In genomic region chr6:135144516-135144915, GRCm38 (mm10) we compare ENCODE assay signal across 9 mouse cellular contexts. TPM values are rescaled to one million over a fixed set of nuclear protein-coding genes. Genes with fewer than 3 reads are reported as not detected.
DNase-seq lines count a peak whose midpoint lies in the region; ATAC-seq and TF ChIP-seq lines count a peak whose summit lies in the region.
"Had no signal": no experiment of that assay in that cellular context is flagged by ENCODE, and none has a peak within 500 bp of the region (broad histone marks: within the 10 kb centered on the region; RNA-seq: fewer than 3 reads in every experiment).

No protein-coding gene starts in this region.

- no peak overlapping the region for H3K4me2 ChIP-seq in forebrain, embryonic 11.5 days (ENCODE audit: low read depth, low read length, severe bottlenecking)
- H3K4me2 ChIP-seq in forebrain, embryonic 12.5 days, result no peak overlapping the region
- no peak overlapping the region for H3K4me2 ChIP-seq in liver, postnatal 0 days (ENCODE audit: low read depth, low read length)
- H3K4me2 ChIP-seq in liver, embryonic 12.5 days, result no peak overlapping the region
- H3K4me2 ChIP-seq in hindbrain, embryonic 15.5 days, result no peak overlapping the region
- H3K4me2 ChIP-seq in intestine, embryonic 15.5 days (replicated peaks), result no peak overlapping the region
- H3K4me2 ChIP-seq: limb, embryonic 15.5 days had no signal

- H3K27ac ChIP-seq in forebrain, embryonic 11.5 days (ENCODE audit: low read depth, low read length), result no peak overlapping the region
- no peak overlapping the region for H3K27ac ChIP-seq in forebrain, embryonic 12.5 days
- H3K27ac ChIP-seq in liver, postnatal 0 days (ENCODE audit: low read depth), result no peak overlapping the region
- H3K27ac ChIP-seq in liver, embryonic 12.5 days, result no peak overlapping the region
- H3K27ac ChIP-seq in hindbrain, embryonic 15.5 days (replicated peaks), result no peak overlapping the region
- no peak overlapping the region for H3K27ac ChIP-seq in intestine, embryonic 15.5 days
- H3K27ac ChIP-seq: limb, embryonic 15.5 days had no signal

- no peak overlapping the region for H3K9ac ChIP-seq in forebrain, embryonic 11.5 days (ENCODE audit: low read length)
- H3K9ac ChIP-seq in forebrain, embryonic 12.5 days, result no peak overlapping the region
- no peak overlapping the region for H3K9ac ChIP-seq in liver, postnatal 0 days (replicated peaks)
- no peak overlapping the region for H3K9ac ChIP-seq in liver, embryonic 12.5 days
- H3K9ac ChIP-seq in hindbrain, embryonic 15.5 days, result no peak overlapping the region
- H3K9ac ChIP-seq in intestine, embryonic 15.5 days, result no peak overlapping the region
- H3K9ac ChIP-seq: limb, embryonic 15.5 days had no signal

- 8% methylated on average over 3 of the region's 3 CpGs for WGBS in forebrain, embryonic 11.5 days
- WGBS in forebrain, embryonic 12.5 days, result 6% methylated on average over 3 of the region's 3 CpGs
- 4% methylated on average over 3 of the region's 3 CpGs for whole genome bisulfite sequencing in liver, postnatal 0 days (ENCODE audit: insufficient replicate concordance)
- WGBS in liver, embryonic 12.5 days (ENCODE audit: insufficient replicate concordance), result 9% methylated on average over 3 of the region's 3 CpGs
- WGBS in hindbrain, embryonic 15.5 days, result 4% methylated on average over 3 of the region's 3 CpGs
- 7% methylated on average over 3 of the region's 3 CpGs for WGBS in intestine, embryonic 15.5 days

- no peak overlapping the region for H3K4me3 ChIP-seq in forebrain, embryonic 11.5 days (ENCODE audit: low read depth, low read length)
- H3K4me3 ChIP-seq in forebrain, embryonic 12.5 days (replicated peaks), result no peak overlapping the region
- no peak overlapping the region for H3K4me3 ChIP-seq in liver, postnatal 0 days (ENCODE audit: low read depth, low read length)
- H3K4me3 ChIP-seq in liver, embryonic 12.5 days, result no peak overlapping the region
- no peak overlapping the region for H3K4me3 ChIP-seq in hindbrain, embryonic 15.5 days
- no peak overlapping the region for H3K4me3 ChIP-seq in intestine, embryonic 15.5 days (replicated peaks)
- H3K4me3 ChIP-seq: limb, embryonic 15.5 days had no signal

- peak; percentile 80 for TF ChIP-seq CTCF in liver, postnatal 0 days (IDR thresholded peaks at IDR 0.05; ENCODE audit: low read depth)

- TF ChIP-seq EP300 in liver, postnatal 0 days (IDR thresholded peaks at IDR 0.05; ENCODE audit: low read depth), result no peak

- 0 out of 2 replicates have a peak, but pooled peaks have one; percentile 28 for ATAC-seq in forebrain, embryonic 11.5 days (replicated peaks; ENCODE audit: low FRiP score)
- no peak for ATAC-seq in forebrain, embryonic 12.5 days (ENCODE audit: low FRiP score)
- ATAC-seq in liver, postnatal 0 days, result no peak
- ATAC-seq in liver, embryonic 12.5 days, result no peak
- ATAC-seq in hindbrain, embryonic 15.5 days (ENCODE audit: low FRiP score, low read depth), result peak; percentile 45; the same call in 1 of the 2 replicates
- no peak for ATAC-seq in intestine, embryonic 15.5 days

- H3K4me1 ChIP-seq in forebrain, embryonic 11.5 days (replicated peaks; ENCODE audit: control insufficient read depth, insufficient read depth, low read length), result no peaks in the 10 kb centered on the region
- no peaks in the 10 kb centered on the region for H3K4me1 ChIP-seq in forebrain, embryonic 12.5 days
- no peaks in the 10 kb centered on the region for H3K4me1 ChIP-seq in liver, postnatal 0 days (ENCODE audit: insufficient read depth)
- H3K4me1 ChIP-seq in liver, embryonic 12.5 days, result peaks cover 7% of the 10 kb centered on the region; the same call in 1 of the 2 replicates
- 0 out of 2 replicates have a peak, but pooled peaks cover 3% of the 10 kb centered on the region for H3K4me1 ChIP-seq in hindbrain, embryonic 15.5 days (replicated peaks)
- H3K4me1 ChIP-seq in intestine, embryonic 15.5 days (replicated peaks), result no peaks in the 10 kb centered on the region

- no peaks in the 10 kb centered on the region for H3K36me3 ChIP-seq in forebrain, embryonic 11.5 days (ENCODE audit: control insufficient read depth, insufficient read depth, low read length)
- H3K36me3 ChIP-seq in forebrain, embryonic 12.5 days (replicated peaks), result no peaks in the 10 kb centered on the region
- peaks cover 62% of the 10 kb centered on the region for H3K36me3 ChIP-seq in liver, postnatal 0 days (replicated peaks; ENCODE audit: insufficient read depth, low read length)
- H3K36me3 ChIP-seq in liver, embryonic 12.5 days, result peaks cover 100% of the 10 kb centered on the region
- no peaks in the 10 kb centered on the region for H3K36me3 ChIP-seq in hindbrain, embryonic 15.5 days
- H3K36me3 ChIP-seq in intestine, embryonic 15.5 days, result no peaks in the 10 kb centered on the region
- H3K36me3 ChIP-seq: limb, embryonic 15.5 days had no signal

- H3K27me3 ChIP-seq in forebrain, embryonic 11.5 days (ENCODE audit: control insufficient read depth, insufficient read depth, low read length), result no peaks in the 10 kb centered on the region
- H3K27me3 ChIP-seq in forebrain, embryonic 12.5 days, result no peaks in the 10 kb centered on the region
- H3K27me3 ChIP-seq in liver, postnatal 0 days (ENCODE audit: insufficient read depth, low read length), result no peaks in the 10 kb centered on the region
- H3K27me3 ChIP-seq in liver, embryonic 12.5 days (replicated peaks), result no peaks in the 10 kb centered on the region
- H3K27me3 ChIP-seq in hindbrain, embryonic 15.5 days, result 0 out of 2 replicates have a peak, but pooled peaks cover 2% of the 10 kb centered on the region
- no peaks in the 10 kb centered on the region for H3K27me3 ChIP-seq in intestine, embryonic 15.5 days (replicated peaks)
- H3K27me3 ChIP-seq: limb, embryonic 15.5 days had no signal

- no peak for DNase-seq in forebrain, embryonic 11.5 days (ENCODE audit: low spot score)
- no peak for DNase-seq in liver, postnatal 0 days
- peak; percentile 17 to 43 for DNase-seq in adrenal gland, postnatal 36 days
- DNase-seq in naive thymus-derived CD4-positive, alpha-beta T cell, adult 2 months (ENCODE audit: low read depth), result peak; percentile 39

- no peaks in the 10 kb centered on the region for H3K9me3 ChIP-seq in forebrain, embryonic 11.5 days (ENCODE audit: control insufficient read depth, low read length)
- H3K9me3 ChIP-seq in forebrain, embryonic 12.5 days, result no peaks in the 10 kb centered on the region
- no peaks in the 10 kb centered on the region for H3K9me3 ChIP-seq in liver, postnatal 0 days (ENCODE audit: low read length)
- no peaks in the 10 kb centered on the region for H3K9me3 ChIP-seq in liver, embryonic 12.5 days (replicated peaks)
- no peaks in the 10 kb centered on the region for H3K9me3 ChIP-seq in hindbrain, embryonic 15.5 days
- H3K9me3 ChIP-seq in intestine, embryonic 15.5 days, result no peaks in the 10 kb centered on the region
- H3K9me3 ChIP-seq: limb, embryonic 15.5 days had no signal

RNA-seq across cellular contexts. Expression of gene Gprc5d, which starts 26.4 kb away (rescaled TPM):
- polyA plus RNA-seq in forebrain, embryonic 11.5 days (2014; fragmentation: Nextera tagmentation; extraction: Ambion mirVana), result not detected in 2 replicates
- not detected in 2 replicates for polyA plus RNA-seq in forebrain, embryonic 12.5 days (2016; fragmentation: Nextera tagmentation; extraction: Ambion mirVana)
- 0.11 and 0.13 TPM in 2 replicates for polyA plus RNA-seq in liver, postnatal 0 days (2015; fragmentation: Nextera tagmentation; extraction: Ambion mirVana)
- 0.10 TPM in 1 of 2 replicates, not detected in the other for polyA plus RNA-seq in liver, embryonic 12.5 days (2016; fragmentation: Nextera tagmentation; extraction: Ambion mirVana)
- not detected for total RNA-seq in adrenal gland, postnatal 36 days (2021)
- polyA plus RNA-seq in hindbrain, embryonic 15.5 days (2015; fragmentation: Nextera tagmentation; extraction: Ambion mirVana), result not detected in 2 replicates
- polyA plus RNA-seq in intestine, embryonic 15.5 days (2015; fragmentation: Nextera tagmentation; extraction: Ambion mirVana), result not detected in 2 replicates
- polyA plus RNA-seq: limb, embryonic 15.5 days had no signal

RNA-seq across cellular contexts. Expression of gene Fam234b, which starts 53.3 kb away (rescaled TPM):
- 34.2 and 37.7 TPM in 2 replicates for polyA plus RNA-seq in forebrain, embryonic 11.5 days (2014; fragmentation: Nextera tagmentation; extraction: Ambion mirVana)
- polyA plus RNA-seq in forebrain, embryonic 12.5 days (2016; fragmentation: Nextera tagmentation; extraction: Ambion mirVana), result 48.8 and 52.2 TPM in 2 replicates
- polyA plus RNA-seq in liver, postnatal 0 days (2015; fragmentation: Nextera tagmentation; extraction: Ambion mirVana), result 15.4 and 17.1 TPM in 2 replicates
- polyA plus RNA-seq in liver, embryonic 12.5 days (2016; fragmentation: Nextera tagmentation; extraction: Ambion mirVana), result 36.3 and 37.5 TPM in 2 replicates
- 10 to 100 TPM; 26.5 to 31.9 TPM for total RNA-seq in adrenal gland, postnatal 36 days (2021)
- 100 and 112 TPM in 2 replicates for polyA plus RNA-seq in hindbrain, embryonic 15.5 days (2015; fragmentation: Nextera tagmentation; extraction: Ambion mirVana)
- 36.3 and 42.0 TPM in 2 replicates for polyA plus RNA-seq in intestine, embryonic 15.5 days (2015; fragmentation: Nextera tagmentation; extraction: Ambion mirVana)

RNA-seq across cellular contexts. Expression of gene Hebp1, which starts 53.3 kb away (rescaled TPM):
- polyA plus RNA-seq in forebrain, embryonic 11.5 days (2014; fragmentation: Nextera tagmentation; extraction: Ambion mirVana), result 3.0 and 4.0 TPM in 2 replicates
- 2.8 and 3.6 TPM in 2 replicates for polyA plus RNA-seq in forebrain, embryonic 12.5 days (2016; fragmentation: Nextera tagmentation; extraction: Ambion mirVana)
- polyA plus RNA-seq in liver, postnatal 0 days (2015; fragmentation: Nextera tagmentation; extraction: Ambion mirVana), result 94.2 and 108 TPM in 2 replicates
- polyA plus RNA-seq in liver, embryonic 12.5 days (2016; fragmentation: Nextera tagmentation; extraction: Ambion mirVana), result 116 and 120 TPM in 2 replicates
- 10 to 100 TPM; 18.2 to 28.0 TPM for total RNA-seq in adrenal gland, postnatal 36 days (2021)
- 3.6 and 6.8 TPM in 2 replicates for polyA plus RNA-seq in hindbrain, embryonic 15.5 days (2015; fragmentation: Nextera tagmentation; extraction: Ambion mirVana)
- polyA plus RNA-seq in intestine, embryonic 15.5 days (2015; fragmentation: Nextera tagmentation; extraction: Ambion mirVana), result 45.1 and 58.0 TPM in 2 replicates

Comparison
In these comparisons a context has a peak if more than half of its experiments do, and no peak if none do; other contexts are left out.
1. ATAC-seq: peak in forebrain, embryonic 11.5 days (single experiment) and hindbrain, embryonic 15.5 days (single experiment); none in forebrain, embryonic 12.5 days (single experiment), liver, postnatal 0 days (single experiment), liver, embryonic 12.5 days (single experiment) and intestine, embryonic 15.5 days (single experiment).
2. DNase-seq: peak in adrenal gland, postnatal 36 days (2 of 2) and naive thymus-derived CD4-positive, alpha-beta T cell, adult 2 months (single experiment); none in forebrain, embryonic 11.5 days (single experiment) and liver, postnatal 0 days (single experiment).